Mouse (Mus musculus): ENCODE data around the gene Kcnh1. TPM values are rescaled to one million over a fixed set of nuclear protein-coding genes. Genes with fewer than 3 reads are reported as not detected.

Kcnh1 gene
- polyA plus RNA-seq, 1 experiment from 2014 or later, result not detected

DNA sequence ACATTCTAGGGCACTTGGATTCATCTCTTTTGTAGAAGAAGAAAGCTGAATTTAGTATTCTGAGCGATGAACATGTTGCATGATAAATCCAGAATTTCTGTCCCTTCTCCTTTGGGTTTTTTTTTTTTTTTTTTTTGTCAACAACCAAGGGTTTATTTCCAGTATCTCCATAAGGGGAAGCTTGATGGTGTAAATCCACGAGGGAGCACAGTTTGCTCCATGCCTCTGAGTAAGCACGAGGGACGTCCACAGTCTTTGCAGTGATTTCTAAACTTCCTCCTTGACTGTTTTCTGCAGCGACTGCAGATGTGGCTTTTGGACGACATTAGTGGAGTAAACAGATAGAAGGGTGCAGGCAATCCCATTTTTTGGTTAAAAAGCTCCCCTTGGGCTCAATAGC is 140.6 kb downstream of the Kcnh1 start:
- Histone ChIP-seq H3K9ac (no peak overlapping the region), H3K27me3 (replicated peaks) (no peaks in the 10 kb centered on the region), H3K4me2 (no peak overlapping the region), H3K9me3 (replicated peaks) (0 out of 2 replicates have a peak, but pooled peaks cover 8% of the 10 kb centered on the region), H3K4me3 (no peak overlapping the region), H3K27ac (no peak overlapping the region), H3K4me1 (no peaks in the 10 kb centered on the region), H3K36me3 (no peaks in the 10 kb centered on the region)
- ATAC-seq, result no peak
- WGBS (ENCODE audit: insufficient replicate concordance), result 64% methylated on average over 6 of the region's 6 CpGs

DNA sequence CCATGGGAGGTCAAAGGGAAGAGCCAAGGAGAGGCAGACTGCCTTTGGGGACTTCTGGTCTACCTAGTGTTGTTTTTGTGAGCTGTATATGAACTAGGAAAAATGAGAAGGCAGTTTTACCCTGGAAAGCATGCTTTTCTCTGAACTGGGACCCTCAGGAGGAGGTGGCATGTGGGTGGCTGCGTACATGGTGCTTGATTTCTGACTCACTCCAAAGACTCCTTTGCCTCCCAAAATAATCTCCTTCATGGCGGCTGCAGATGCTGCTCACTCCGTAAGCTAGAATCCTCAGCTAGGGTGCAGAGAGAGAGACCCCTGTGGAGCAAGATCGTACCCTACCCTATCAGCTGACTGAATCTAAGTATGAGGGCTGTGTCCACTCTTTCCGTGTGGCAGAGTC is 145.5 kb downstream of the Kcnh1 start:
- H3K27ac ChIP-seq, result no peak overlapping the region
- 68% methylated on average over 5 of the region's 5 CpGs for whole genome bisulfite sequencing (ENCODE audit: insufficient replicate concordance)
- no peak overlapping the region for H3K9ac ChIP-seq
- no peaks in the 10 kb centered on the region for H3K27me3 ChIP-seq (replicated peaks)
- no peak overlapping the region for H3K4me2 ChIP-seq
- H3K9me3 ChIP-seq (replicated peaks), result 0 out of 2 replicates have a peak, but pooled peaks cover 8% of the 10 kb centered on the region
- no peaks in the 10 kb centered on the region for H3K4me1 ChIP-seq
- no peak overlapping the region for H3K4me3 ChIP-seq
- H3K36me3 ChIP-seq, result no peaks in the 10 kb centered on the region
- no peak for ATAC-seq

DNA sequence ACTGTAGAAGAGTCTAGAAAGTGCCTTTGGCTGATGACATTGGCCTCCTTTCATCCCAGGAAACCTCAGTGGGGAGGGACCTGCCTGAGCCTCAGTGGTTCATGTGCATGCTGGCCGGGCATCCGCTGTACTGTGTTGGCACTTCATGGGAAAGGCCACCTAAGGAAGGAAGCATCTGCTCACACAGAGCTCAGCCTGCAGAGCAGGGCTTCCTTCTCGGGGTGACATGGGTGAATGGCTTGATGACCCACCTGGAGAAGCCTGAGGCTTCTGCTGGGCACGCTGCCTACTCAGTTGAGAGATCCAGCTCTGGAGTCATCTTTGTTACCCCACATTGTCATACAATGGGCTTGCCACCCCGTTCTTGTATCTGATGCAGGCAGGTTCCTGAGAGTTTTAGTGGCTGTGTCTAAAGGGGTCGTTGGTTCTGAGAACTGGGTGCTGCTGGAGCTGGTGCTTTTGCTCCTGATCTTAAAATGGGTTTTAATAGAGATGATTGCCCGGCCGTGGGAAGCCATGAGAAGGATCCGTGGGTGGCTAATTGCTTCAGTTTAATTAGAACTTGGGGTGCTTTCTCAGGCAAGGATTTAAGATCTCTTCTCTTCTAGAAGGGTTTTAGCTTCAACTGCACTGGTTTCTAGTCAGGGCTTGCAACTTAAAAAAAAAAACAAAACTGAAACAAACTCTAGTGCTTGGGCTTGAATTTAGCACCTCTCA is 148.9 kb downstream of the Kcnh1 start:
- no peak for ATAC-seq
- WGBS (ENCODE audit: insufficient replicate concordance), result 62% methylated on average over 9 of the region's 9 CpGs
- Histone ChIP-seq H3K4me3 (no peak overlapping the region), H3K9ac (no peak overlapping the region), H3K36me3 (no peaks in the 10 kb centered on the region), H3K27me3 (replicated peaks) (no peaks in the 10 kb centered on the region), H3K27ac (no peak overlapping the region), H3K4me1 (no peaks in the 10 kb centered on the region), H3K9me3 (replicated peaks) (no peaks in the 10 kb centered on the region), H3K4me2 (no peak overlapping the region)

DNA sequence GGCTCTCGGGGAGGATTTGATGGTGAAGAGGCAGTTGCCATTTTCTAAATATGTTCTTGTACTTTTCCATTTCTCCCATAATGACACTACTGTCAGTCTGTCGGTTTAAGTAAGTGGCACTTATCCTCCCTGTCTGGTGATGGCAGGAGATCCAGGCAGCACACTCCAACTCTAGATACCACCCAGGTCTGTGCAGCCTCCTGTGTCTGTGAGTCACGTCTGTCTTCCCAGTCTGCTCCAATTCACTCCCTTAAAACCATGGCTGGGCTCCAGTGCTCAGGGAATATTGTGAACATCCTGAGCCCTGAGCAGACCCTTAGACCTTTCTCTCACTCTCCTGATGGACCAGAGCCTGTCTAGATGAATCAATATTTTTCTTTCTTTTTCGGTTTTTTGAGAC is 151.2 kb downstream of the Kcnh1 start:
- Histone ChIP-seq H3K4me2 (no peak overlapping the region), H3K9me3 (replicated peaks) (no peaks in the 10 kb centered on the region), H3K4me3 (no peak overlapping the region), H3K36me3 (no peaks in the 10 kb centered on the region), H3K27me3 (replicated peaks) (0 out of 2 replicates have a peak, but pooled peaks cover 3% of the 10 kb centered on the region), H3K9ac (no peak overlapping the region), H3K4me1 (no peaks in the 10 kb centered on the region), H3K27ac (no peak overlapping the region)
- no peak for ATAC-seq
- 50% methylated on average over 4 of the region's 4 CpGs for WGBS (ENCODE audit: insufficient replicate concordance)

DNA sequence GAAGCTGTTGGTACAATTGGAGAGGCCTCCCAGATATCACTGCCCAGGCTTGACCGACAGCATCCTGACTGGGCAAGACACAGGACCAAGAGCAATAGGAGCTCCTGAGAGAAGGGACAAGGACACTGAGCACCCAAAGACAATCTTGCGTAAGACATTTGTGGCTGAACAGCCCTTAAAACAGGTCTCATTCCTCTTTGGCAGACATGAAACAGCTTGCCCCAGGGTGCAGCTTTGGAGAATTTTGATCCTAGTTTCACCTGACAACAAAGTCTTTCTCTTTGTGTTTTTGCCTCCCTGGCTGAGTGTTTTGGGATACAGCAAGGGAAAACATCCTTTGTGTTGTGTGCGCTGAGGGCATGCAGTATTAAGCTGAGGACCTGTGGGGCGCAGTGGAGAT is 153.4 kb downstream of the Kcnh1 start:
- no peaks in the 10 kb centered on the region for H3K36me3 ChIP-seq

DNA sequence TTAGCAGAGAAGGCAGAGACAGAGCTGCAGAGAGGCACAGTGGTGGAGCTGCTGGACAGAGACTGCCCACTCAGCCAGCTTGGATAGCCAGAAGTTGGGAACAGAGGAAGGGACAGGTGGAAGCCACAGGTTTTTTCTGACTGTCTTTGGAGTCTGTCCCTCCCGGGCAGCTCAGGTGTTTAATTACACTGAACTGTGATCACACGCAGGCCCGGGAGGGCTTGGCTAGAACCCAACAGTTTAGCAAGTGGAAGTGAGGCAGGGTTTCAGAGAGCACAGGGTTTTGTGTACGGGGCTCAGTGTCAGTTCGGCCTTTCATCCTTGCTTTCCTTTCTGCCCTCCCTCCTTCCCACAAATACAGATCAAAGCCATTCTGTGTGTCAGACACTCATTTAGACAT is 156.8 kb downstream of the Kcnh1 start:
- Histone ChIP-seq H3K9ac (no peak overlapping the region), H3K4me1 (no peaks in the 10 kb centered on the region), H3K9me3 (replicated peaks) (no peaks in the 10 kb centered on the region), H3K36me3 (no peaks in the 10 kb centered on the region), H3K4me3 (no peak overlapping the region), H3K27ac (no peak overlapping the region), H3K4me2 (no peak overlapping the region), H3K27me3 (replicated peaks) (0 out of 2 replicates have a peak, but pooled peaks cover 3% of the 10 kb centered on the region)
- no peak for ATAC-seq
- 67% methylated on average over 5 of the region's 5 CpGs for WGBS (ENCODE audit: insufficient replicate concordance)

More for the DNA sequence above, 153.4 kb downstream of the Kcnh1 start:
- WGBS (ENCODE audit: insufficient replicate concordance), result 70% methylated on average over 4 of the region's 4 CpGs
- H3K9ac ChIP-seq, result no peak overlapping the region
- H3K9me3 ChIP-seq (replicated peaks), result no peaks in the 10 kb centered on the region
- no peaks in the 10 kb centered on the region for H3K4me1 ChIP-seq
- H3K27me3 ChIP-seq (replicated peaks), result 0 out of 2 replicates have a peak, but pooled peaks cover 3% of the 10 kb centered on the region
- H3K4me3 ChIP-seq, result no peak overlapping the region
- no peak overlapping the region for H3K4me2 ChIP-seq
- no peak overlapping the region for H3K27ac ChIP-seq
- no peak for ATAC-seq

DNA sequence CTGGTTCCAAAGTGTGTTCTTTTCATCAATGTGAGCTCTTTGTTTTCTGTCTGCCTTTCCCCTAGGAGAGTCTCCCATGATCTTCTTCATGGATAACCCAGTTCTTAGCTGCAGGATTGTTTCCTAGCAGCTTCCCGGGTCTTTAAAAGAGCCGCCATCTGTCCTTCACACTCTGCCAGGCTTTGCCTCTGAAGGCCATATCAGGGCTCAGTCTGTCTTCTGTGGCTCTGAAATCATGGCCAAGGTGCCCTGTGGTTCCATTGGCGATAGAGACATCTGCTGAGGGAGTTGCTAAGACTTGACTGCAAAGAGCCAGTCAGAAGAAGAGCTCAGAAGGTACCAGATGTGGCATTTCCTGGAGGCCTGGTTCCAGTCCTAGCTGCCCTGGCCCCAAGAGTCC is 165.7 kb downstream of the Kcnh1 start:
- H3K27ac ChIP-seq, result no peak overlapping the region
- no peak overlapping the region for H3K4me2 ChIP-seq
- 61% methylated on average over 3 of the region's 3 CpGs for WGBS (ENCODE audit: insufficient replicate concordance)
- no peak overlapping the region for H3K4me3 ChIP-seq
- no peak for ATAC-seq
- no peaks in the 10 kb centered on the region for H3K36me3 ChIP-seq
- no peaks in the 10 kb centered on the region for H3K27me3 ChIP-seq (replicated peaks)
- H3K9ac ChIP-seq, result no peak overlapping the region
- H3K4me1 ChIP-seq, result no peaks in the 10 kb centered on the region
- no peaks in the 10 kb centered on the region for H3K9me3 ChIP-seq (replicated peaks)

DNA sequence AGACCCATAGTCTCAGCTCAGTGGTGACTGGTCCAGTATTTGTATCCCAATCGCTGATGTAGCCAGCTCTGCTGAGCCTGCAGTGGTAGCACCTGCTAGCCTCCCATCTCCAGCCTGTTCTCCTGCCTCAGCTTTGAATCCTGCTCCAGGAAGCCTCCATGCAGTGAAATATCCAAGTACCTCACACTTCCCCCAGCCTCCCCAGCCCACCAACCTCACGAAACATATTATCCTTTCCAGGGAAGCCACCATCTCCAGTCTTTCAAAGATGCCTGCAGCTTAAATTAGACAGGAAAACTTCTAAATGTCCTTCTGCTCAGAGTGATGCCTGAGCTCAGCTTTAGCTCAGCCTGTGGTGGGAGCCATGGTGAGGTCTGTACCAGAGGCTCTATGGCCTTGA is 168.6 kb downstream of the Kcnh1 start:
- Histone ChIP-seq H3K27me3 (replicated peaks) (no peaks in the 10 kb centered on the region), H3K4me2 (no peak overlapping the region), H3K4me3 (no peak overlapping the region), H3K9ac (no peak overlapping the region), H3K4me1 (no peaks in the 10 kb centered on the region), H3K36me3 (no peaks in the 10 kb centered on the region), H3K27ac (no peak overlapping the region), H3K9me3 (replicated peaks) (no peaks in the 10 kb centered on the region)
- 67% methylated on average over 2 of the region's 2 CpGs for WGBS (ENCODE audit: insufficient replicate concordance)
- ATAC-seq, result no peak

DNA sequence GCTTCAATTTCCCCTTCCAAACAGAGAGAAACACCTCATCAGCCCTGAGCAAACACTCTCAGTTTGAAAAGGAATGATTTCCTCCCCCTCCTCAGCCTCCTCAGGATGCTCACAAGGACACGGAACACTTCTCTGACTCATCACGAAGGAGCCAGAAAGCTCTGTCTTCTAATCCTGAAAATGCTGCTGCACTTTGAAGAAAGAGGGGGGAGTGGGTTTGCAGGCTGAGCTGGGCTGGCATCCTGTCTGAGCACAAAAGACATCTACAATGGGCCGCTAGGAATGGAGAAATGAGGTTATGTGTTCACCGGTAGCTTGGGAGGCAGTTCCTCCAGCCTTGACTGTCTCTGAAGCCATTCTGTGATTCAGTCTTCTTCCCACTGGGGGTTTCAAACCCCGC is 177.8 kb downstream of the Kcnh1 start:
- Histone ChIP-seq H3K27ac (no peak overlapping the region), H3K9me3 (replicated peaks) (0 out of 2 replicates have a peak, but pooled peaks cover 3% of the 10 kb centered on the region), H3K4me3 (no peak overlapping the region), H3K27me3 (replicated peaks) (no peaks in the 10 kb centered on the region), H3K4me2 (no peak overlapping the region), H3K4me1 (no peaks in the 10 kb centered on the region), H3K9ac (no peak overlapping the region), H3K36me3 (no peaks in the 10 kb centered on the region)
- ATAC-seq, result no peak
- 56% methylated on average over 5 of the region's 5 CpGs for WGBS (ENCODE audit: insufficient replicate concordance)

DNA sequence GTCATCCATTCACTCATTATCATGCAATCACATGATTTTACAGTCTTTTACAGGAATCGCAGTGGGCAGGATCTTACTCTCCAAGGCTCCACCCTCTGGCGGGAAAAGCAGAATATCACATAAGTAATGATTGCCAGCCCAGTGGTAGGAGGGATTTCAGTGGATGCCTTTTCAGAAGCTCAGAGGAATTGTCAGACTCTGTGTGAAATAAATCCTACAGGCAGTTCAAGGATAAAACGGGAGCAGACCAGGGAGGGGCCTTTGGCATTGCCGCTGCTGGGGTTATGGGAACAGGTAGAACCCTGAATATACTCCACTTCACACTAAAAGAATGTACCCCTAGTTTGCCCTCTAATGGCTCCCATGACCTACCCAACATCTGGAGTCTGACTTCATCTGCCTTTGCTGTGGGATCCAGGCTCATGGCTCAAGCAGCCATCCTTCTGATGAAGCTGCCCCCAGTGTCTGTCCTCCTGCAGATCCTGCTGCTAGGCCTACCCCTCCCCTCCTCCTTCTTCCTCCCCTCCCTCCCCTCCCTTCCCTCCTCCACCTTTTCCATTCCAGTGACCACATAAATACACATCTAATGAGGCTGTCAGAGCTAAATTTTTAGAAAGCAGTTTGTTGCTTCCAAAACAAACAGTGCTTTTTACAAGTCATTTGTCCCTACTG is 181.5 kb downstream of the Kcnh1 start:
- no peaks in the 10 kb centered on the region for H3K4me1 ChIP-seq
- H3K36me3 ChIP-seq, result no peaks in the 10 kb centered on the region
- H3K4me2 ChIP-seq, result no peak overlapping the region
- ATAC-seq, result no peak
- 0 out of 2 replicates have a peak, but pooled peaks cover 3% of the 10 kb centered on the region for H3K9me3 ChIP-seq (replicated peaks)
- H3K27me3 ChIP-seq (replicated peaks), result no peaks in the 10 kb centered on the region
- no peak overlapping the region for H3K27ac ChIP-seq
- 82% methylated on average over 4 of the region's 4 CpGs for WGBS (ENCODE audit: insufficient replicate concordance)
- no peak overlapping the region for H3K4me3 ChIP-seq
- no peak overlapping the region for H3K9ac ChIP-seq

DNA sequence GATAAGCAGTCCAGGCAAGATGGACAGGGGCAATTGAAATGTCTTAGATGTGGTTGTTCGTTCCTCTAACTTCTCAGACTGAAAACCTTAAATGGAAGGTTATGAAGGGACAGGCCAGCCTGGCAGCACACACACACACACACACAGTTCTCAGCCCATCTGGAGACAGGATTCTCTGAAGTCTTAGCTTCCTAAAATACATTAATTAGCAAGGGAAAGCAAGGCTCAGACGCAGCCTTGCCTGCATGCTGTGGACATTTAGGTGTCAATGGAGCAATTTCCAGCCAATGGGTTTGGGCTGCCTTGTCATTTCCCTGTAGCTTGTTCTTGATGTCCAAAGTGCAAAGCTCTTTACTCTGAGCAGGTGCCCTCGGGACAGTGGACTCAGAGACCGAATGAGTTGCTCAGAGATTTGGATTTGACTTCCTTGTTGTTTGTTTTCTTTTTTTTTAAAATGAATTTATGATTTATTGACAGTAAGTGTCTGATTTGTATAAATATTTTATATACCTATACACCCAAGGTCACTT is 188.0 kb downstream of the Kcnh1 start:
- H3K9ac ChIP-seq, result no peak overlapping the region
- 66% methylated on average over 4 of the region's 4 CpGs for WGBS (ENCODE audit: insufficient replicate concordance)
- no peak for ATAC-seq

DNA sequence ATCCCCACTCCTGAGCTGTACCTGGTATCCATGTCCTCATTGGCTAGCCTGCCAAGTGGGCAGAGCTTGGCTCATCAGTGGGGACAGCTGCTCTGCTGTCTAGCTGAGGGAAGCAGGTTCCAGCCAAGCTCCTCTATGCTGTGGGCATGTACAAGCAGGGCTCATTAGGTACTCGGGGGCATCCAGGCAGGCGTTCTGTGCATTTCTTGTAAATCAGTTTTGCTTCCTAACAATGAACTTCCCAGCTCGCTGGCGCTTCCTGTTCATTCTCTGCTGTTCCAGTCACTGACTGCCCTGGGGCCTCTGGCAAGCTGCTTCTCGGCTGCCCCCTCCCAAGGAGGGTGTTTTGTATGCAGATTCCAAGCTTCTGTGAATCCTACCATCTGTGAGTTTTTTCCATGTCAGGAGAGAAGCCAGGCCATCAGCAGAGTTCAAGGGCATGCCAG is 190.0 kb downstream of the Kcnh1 start:
- no peak for ATAC-seq
- H3K4me3 ChIP-seq, result no peak overlapping the region
- H3K9ac ChIP-seq, result no peak overlapping the region
- H3K36me3 ChIP-seq, result no peaks in the 10 kb centered on the region
- WGBS (ENCODE audit: insufficient replicate concordance), result 58% methylated on average over 5 of the region's 5 CpGs
- H3K9me3 ChIP-seq (replicated peaks), result no peaks in the 10 kb centered on the region
- H3K4me2 ChIP-seq, result no peak overlapping the region
- no peaks in the 10 kb centered on the region for H3K4me1 ChIP-seq
- H3K27me3 ChIP-seq (replicated peaks), result peaks cover 9% of the 10 kb centered on the region; the same call in 1 of the 2 replicates
- no peak overlapping the region for H3K27ac ChIP-seq

More for the DNA sequence above, 188.0 kb downstream of the Kcnh1 start:
- H3K4me1 ChIP-seq, result no peaks in the 10 kb centered on the region
- H3K27me3 ChIP-seq (replicated peaks), result peaks cover 9% of the 10 kb centered on the region; the same call in 1 of the 2 replicates
- no peaks in the 10 kb centered on the region for H3K36me3 ChIP-seq
- H3K4me2 ChIP-seq, result no peak overlapping the region
- no peaks in the 10 kb centered on the region for H3K9me3 ChIP-seq (replicated peaks)
- H3K4me3 ChIP-seq, result no peak overlapping the region
- H3K27ac ChIP-seq, result no peak overlapping the region
